ENCODE assay signal across 25 mouse cellular contexts in genomic region chr7:121585721-121586120, GRCm38 (mm10).
A peak's percentile ranks its signal among the peaks of the same experiment; 100 is the strongest.
DNase-seq lines count a peak whose midpoint lies in the region; ATAC-seq and TF ChIP-seq lines count a peak whose summit lies in the region.
"Had no signal": no experiment of that assay in that cellular context is flagged by ENCODE, and none has a peak within 500 bp of the region (broad histone marks: within the 10 kb centered on the region; RNA-seq: fewer than 3 reads in every experiment).

No protein-coding gene starts in this region.

- no peaks in the 10 kb centered on the region for H3K36me3 ChIP-seq in hindbrain, embryonic 14.5 days (replicated peaks; ENCODE audit: control insufficient read depth, insufficient read depth)
- H3K36me3 ChIP-seq in hindbrain, embryonic 11.5 days (ENCODE audit: control insufficient read depth, insufficient read depth, low read length), result no peaks in the 10 kb centered on the region
- no peaks in the 10 kb centered on the region for H3K36me3 ChIP-seq in neural tube, embryonic 15.5 days
- H3K36me3 ChIP-seq: embryonic facial prominence, embryonic 13.5 days; embryonic facial prominence, embryonic 15.5 days; forebrain, embryonic 10.5 days; forebrain, embryonic 12.5 days had no signal

- H3K4me2 ChIP-seq in hindbrain, embryonic 14.5 days (replicated peaks), result no peak overlapping the region
- no peak overlapping the region for H3K4me2 ChIP-seq in hindbrain, embryonic 11.5 days (replicated peaks; ENCODE audit: low read depth, low read length)
- H3K4me2 ChIP-seq in neural tube, embryonic 15.5 days, result no peak overlapping the region
- H3K4me2 ChIP-seq: embryonic facial prominence, embryonic 13.5 days; embryonic facial prominence, embryonic 15.5 days; forebrain, embryonic 12.5 days had no signal

- peaks cover 5% of the 10 kb centered on the region for H3K4me1 ChIP-seq in hindbrain, embryonic 14.5 days (replicated peaks; ENCODE audit: control insufficient read depth, insufficient read depth, low read length)
- H3K4me1 ChIP-seq in hindbrain, embryonic 11.5 days (replicated peaks; ENCODE audit: control insufficient read depth, insufficient read depth, low read length), result no peaks in the 10 kb centered on the region
- H3K4me1 ChIP-seq in neural tube, embryonic 15.5 days, result peaks cover 14% of the 10 kb centered on the region
- H3K4me1 ChIP-seq: embryonic facial prominence, embryonic 13.5 days; embryonic facial prominence, embryonic 15.5 days; forebrain, embryonic 10.5 days had no signal

- 71% methylated on average over 10 of the region's 10 CpGs for WGBS in hindbrain, embryonic 14.5 days
- WGBS in hindbrain, embryonic 11.5 days, result 89% methylated on average over 10 of the region's 10 CpGs
- WGBS in neural tube, embryonic 15.5 days, result 50% methylated on average over 10 of the region's 10 CpGs

- no peaks in the 10 kb centered on the region for H3K9me3 ChIP-seq in hindbrain, embryonic 14.5 days (ENCODE audit: control insufficient read depth, low read length)
- H3K9me3 ChIP-seq in hindbrain, embryonic 11.5 days (ENCODE audit: control insufficient read depth, low read length), result no peaks in the 10 kb centered on the region
- no peaks in the 10 kb centered on the region for H3K9me3 ChIP-seq in neural tube, embryonic 15.5 days (replicated peaks)
- H3K9me3 ChIP-seq: embryonic facial prominence, embryonic 13.5 days; embryonic facial prominence, embryonic 15.5 days; forebrain, embryonic 10.5 days; forebrain, embryonic 12.5 days had no signal

- no peak overlapping the region for H3K4me3 ChIP-seq in hindbrain, embryonic 14.5 days (replicated peaks; ENCODE audit: low read length)
- no peak overlapping the region for H3K4me3 ChIP-seq in hindbrain, embryonic 11.5 days (ENCODE audit: low read depth, low read length)
- no peak overlapping the region for H3K4me3 ChIP-seq in neural tube, embryonic 15.5 days (replicated peaks)
- H3K4me3 ChIP-seq: embryonic facial prominence, embryonic 13.5 days; embryonic facial prominence, embryonic 15.5 days; erythroblast, embryonic 14.5 days; forebrain, embryonic 10.5 days; forebrain, embryonic 12.5 days had no signal

- intact Hi-C loops in left cerebral cortex, postnatal 4 days (cut with DNase I), result no loop called here

- 0 out of 2 replicates have a peak, but pooled peaks have one; percentile 62 for ATAC-seq in hindbrain, embryonic 14.5 days (ENCODE audit: low FRiP score)
- ATAC-seq in hindbrain, embryonic 11.5 days (ENCODE audit: low FRiP score), result no peak
- 0 out of 2 replicates have a peak, but pooled peaks have one; percentile 31 for ATAC-seq in neural tube, embryonic 15.5 days (ENCODE audit: low FRiP score)
- ATAC-seq: forebrain, embryonic 14.5 days; forebrain, embryonic 16.5 days had no signal

- peak; percentile 29 for DNase-seq in hindbrain, embryonic 14.5 days (ENCODE audit: low spot score)
- no peak for DNase-seq in hindbrain, embryonic 11.5 days (ENCODE audit: low spot score)
- no peak for DNase-seq in neural tube, embryonic 10.5 days (ENCODE audit: extremely low spot score, low spot score)
- peak; percentile 34 for DNase-seq in brain, adult 2 months (ENCODE audit: low read depth, low spot score)
- peak; percentile 43 for DNase-seq in brain, embryonic 14.5 days (ENCODE audit: low read depth)
- no peak for DNase-seq in left cerebral cortex, postnatal 4 days
- DNase-seq in layer of hippocampus, postnatal 14 days (ENCODE audit: low spot score in 2 of 2), result no peak
- DNase-seq: adrenal gland, adult 2 months; adrenal gland, postnatal 10 days; adrenal gland, postnatal 25 days; cerebellum, adult 11 months; cerebellum, adult 18-20 months; cerebellum, adult 8-10 months; cerebellum, adult 9-11 months; cerebellum, postnatal 14 days; cerebellum, postnatal 36 days; embryo, embryonic 11 days had no signal

- no peak overlapping the region for H3K27ac ChIP-seq in hindbrain, embryonic 14.5 days
- H3K27ac ChIP-seq in hindbrain, embryonic 11.5 days (ENCODE audit: low read depth, low read length), result no peak overlapping the region
- no peak overlapping the region for H3K27ac ChIP-seq in neural tube, embryonic 15.5 days (replicated peaks)
- H3K27ac ChIP-seq: embryonic facial prominence, embryonic 13.5 days; embryonic facial prominence, embryonic 15.5 days; forebrain, embryonic 10.5 days; forebrain, embryonic 12.5 days had no signal

- no peak overlapping the region for H3K9ac ChIP-seq in hindbrain, embryonic 14.5 days
- no peak overlapping the region for H3K9ac ChIP-seq in hindbrain, embryonic 11.5 days (ENCODE audit: low read depth, low read length)
- no peak overlapping the region for H3K9ac ChIP-seq in neural tube, embryonic 15.5 days (replicated peaks)
- H3K9ac ChIP-seq: embryonic facial prominence, embryonic 13.5 days; embryonic facial prominence, embryonic 15.5 days; forebrain, embryonic 12.5 days had no signal

- TF ChIP-seq CTCF in brain, embryonic 14.5 days (IDR thresholded peaks at IDR 0.05; ENCODE audit: borderline replicate concordance, extremely low read depth, insufficient read depth, insufficient read length), result no peak

- no peak for TF ChIP-seq POLR2A in brain, embryonic 14.5 days (IDR thresholded peaks at IDR 0.05; ENCODE audit: borderline replicate concordance, extremely low read depth, insufficient read depth, insufficient read length, poor library complexity, severe bottlenecking)

- H3K27me3 ChIP-seq in hindbrain, embryonic 14.5 days (ENCODE audit: control insufficient read depth, insufficient read depth, low read length), result no peaks in the 10 kb centered on the region
- H3K27me3 ChIP-seq in hindbrain, embryonic 11.5 days (ENCODE audit: control insufficient read depth, insufficient read depth, low read length), result no peaks in the 10 kb centered on the region
- H3K27me3 ChIP-seq in neural tube, embryonic 15.5 days (replicated peaks), result no peaks in the 10 kb centered on the region
- H3K27me3 ChIP-seq: embryonic facial prominence, embryonic 13.5 days; embryonic facial prominence, embryonic 15.5 days; forebrain, embryonic 12.5 days had no signal

Comparison
In these comparisons a context has a peak if more than half of its experiments do, and no peak if none do; other contexts are left out.
1. DNase-seq: peak in hindbrain, embryonic 14.5 days (single experiment), brain, adult 2 months (single experiment) and brain, embryonic 14.5 days (single experiment); none in hindbrain, embryonic 11.5 days (single experiment), neural tube, embryonic 10.5 days (single experiment), left cerebral cortex, postnatal 4 days (single experiment) and layer of hippocampus, postnatal 14 days (0 of 2).